Mouse (Mus musculus) neural tube, embryonic 13.5 days (tissue): Measurements from ENCODE around the gene Cnpy1. TPM values are rescaled to one million over a fixed set of nuclear protein-coding genes. Genes with fewer than 3 reads are reported as not detected.

Experiments used
- ATAC-seq: fragments of 200-750 bp; cut with Nextera tagmentation; 2 replicates; pipeline ENCODE4 v1.8.0; 2017; ENCODE audit warnings: low read depth, mild to moderate bottlenecking, moderate TSS enrichment, moderate library complexity
- H3K27ac ChIP-seq: fragments of 300-500 bp; sonication (generic); replicated peaks from 2 replicates; pipeline ENCODE4 v1.5.1; 2015; ENCODE audit warnings: moderate library complexity, mild to moderate bottlenecking, inconsistent platforms
- H3K27me3 ChIP-seq: fragments of 300-500 bp; sonication (generic); 2 replicates; pipeline ENCODE4 v1.6.1; 2015; ENCODE audit warnings: mild to moderate bottlenecking, inconsistent platforms
- H3K36me3 ChIP-seq: fragments of 300-500 bp; sonication (generic); 2 replicates; pipeline ENCODE4 v1.6.1; 2015; ENCODE audit warnings: mild to moderate bottlenecking, inconsistent platforms
- H3K4me1 ChIP-seq: fragments of 300-500 bp; sonication (generic); replicated peaks from 2 replicates; pipeline ENCODE4 v1.6.1; 2015; ENCODE audit warnings: inconsistent platforms
- H3K4me2 ChIP-seq: fragments of 300-500 bp; sonication (generic); 2 replicates; pipeline ENCODE4 v1.6.1; 2015; ENCODE audit warnings: inconsistent platforms, mild to moderate bottlenecking, moderate library complexity
- H3K4me3 ChIP-seq: fragments of 300-500 bp; sonication (generic); 2 replicates; pipeline ENCODE4 v1.5.1; 2015; ENCODE audit warnings: mild to moderate bottlenecking, inconsistent platforms
- H3K9ac ChIP-seq: fragments of 300-500 bp; sonication (generic); 2 replicates; pipeline ENCODE4 v1.6.1; 2015; ENCODE audit warnings: moderate library complexity, mild to moderate bottlenecking, inconsistent platforms
- H3K9me3 ChIP-seq: fragments of 300-500 bp; sonication (generic); 2 replicates; pipeline ENCODE4 v1.6.1; 2016; ENCODE audit warnings: inconsistent platforms
- WGBS: fragments of 180-500 bp; shearing (Covaris S2); methylation state at CpG from one replicate; pipeline ENCODE4 v1.1.7; 2015; 5-methylcytosine and 5-hydroxymethylcytosine counted together
- polyA plus RNA-seq: library from polyadenylated mRNA; unstranded; fragments of >200 nt; fragmentation: Nextera tagmentation; extraction: Ambion mirVana; gene quantifications from 2 replicates; pipeline ENCODE4 v1.2.1, GENCODE M21; 2015

Gene Cnpy1
- polyA plus RNA-seq, 1 experiment from 2014 or later, result 1.3 TPM

DNA sequence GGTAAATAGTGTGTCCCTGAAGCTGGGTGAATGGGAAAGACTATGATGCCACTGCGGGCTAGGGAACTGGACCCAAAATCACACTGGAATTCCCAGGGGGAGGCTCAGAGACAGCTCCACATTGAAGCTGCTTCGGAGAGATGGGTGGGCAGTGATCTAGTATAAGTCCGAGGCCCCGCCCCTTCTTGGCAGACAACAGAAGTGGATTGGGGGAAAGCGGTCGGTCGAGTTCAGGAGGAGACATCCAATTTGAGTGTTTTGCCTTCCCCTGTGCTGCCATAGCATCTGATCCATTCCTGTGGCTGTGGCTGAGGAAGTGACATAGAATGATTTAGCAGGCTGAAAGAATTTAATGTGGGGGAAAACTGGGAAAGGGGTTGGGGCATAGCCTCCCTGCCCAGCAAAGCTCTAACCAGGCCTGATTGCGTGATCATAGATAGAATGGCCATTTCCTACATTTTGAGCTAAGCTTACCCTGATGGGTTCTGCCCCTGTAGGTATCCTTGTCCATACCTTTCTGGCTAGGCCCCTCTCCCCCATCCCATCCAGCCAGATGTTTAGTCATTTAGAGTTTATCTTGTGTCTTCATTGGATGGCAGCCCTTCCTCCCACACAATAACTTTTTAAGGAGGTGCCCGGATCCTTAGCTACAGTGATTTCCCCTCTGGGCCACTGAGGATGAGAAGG lies 88.4 kb downstream of the Cnpy1 start:
- no peak overlapping the region for H3K9ac ChIP-seq
- no peak for ATAC-seq
- peaks cover 97% of the 10 kb centered on the region for H3K27me3 ChIP-seq
- H3K27ac ChIP-seq, result no peak overlapping the region
- H3K9me3 ChIP-seq, result no peaks in the 10 kb centered on the region
- peaks cover 8% of the 10 kb centered on the region for H3K4me1 ChIP-seq
- no peak overlapping the region for H3K4me2 ChIP-seq
- H3K36me3 ChIP-seq, result no peaks in the 10 kb centered on the region
- H3K4me3 ChIP-seq, result no peak overlapping the region
- WGBS, result 3% methylated on average over 9 of the region's 9 CpGs

Other genes with a start within 250 kb of the Cnpy1 start
- gene Insig1, start 174.4 kb downstream of the Cnpy1 start, polyA plus RNA-seq, result 54.4 and 55.4 TPM in 2 replicates
- gene En2, start 80.1 kb downstream of the Cnpy1 start, polyA plus RNA-seq, result not detected in 2 replicates
- gene Rbm33, start 71.3 kb upstream of the Cnpy1 start, polyA plus RNA-seq, result 13.2 and 21.4 TPM in 2 replicates
- 1.9 and 2.0 TPM in 2 replicates for gene Shh, start 221.4 kb upstream of the Cnpy1 start, polyA plus RNA-seq